Mouse (Mus musculus) myocyte (in vitro differentiated cells): ENCODE data around the gene Lrrc4.

Source experiments
- CEBPB ChIP-seq: IDR thresholded peaks from 2 replicates; pipeline ENCODE4 v1.6.1; 2011; ENCODE audit warnings: mild to moderate bottlenecking, moderate library complexity; ENCODE audit not compliant: poor library complexity, insufficient read depth, severe bottlenecking
- E2F4 ChIP-seq: IDR thresholded peaks from one replicate; pipeline ENCODE4 v1.6.1; 2011; ENCODE audit warnings: mild to moderate bottlenecking, control low read depth, moderate library complexity; ENCODE audit not compliant: insufficient read depth
- MAX ChIP-seq: IDR thresholded peaks from one replicate; pipeline ENCODE4 v1.6.1; 2011; ENCODE audit warnings: low read depth, mild to moderate bottlenecking, control low read depth
- MYOD1 ChIP-seq, 3 experiments: IDR thresholded peaks; one replicate each; pipeline ENCODE4 v1.6.1; 2011; ENCODE audit warnings: control low read depth in 2 of 3, low read depth in 2 of 3, mild to moderate bottlenecking in 2 of 3, moderate library complexity in 1 of 3; ENCODE audit not compliant: insufficient read length in 2 of 3, control insufficient read depth in 1 of 3
- MYOG ChIP-seq, 3 experiments: IDR thresholded peaks; one replicate each; pipeline ENCODE4 v1.6.1; 2011; ENCODE audit warnings: control low read depth in 2 of 3, low read depth in 2 of 3, mild to moderate bottlenecking in 2 of 3; ENCODE audit not compliant: insufficient read length in 2 of 3, control insufficient read depth in 1 of 3, insufficient read depth in 1 of 3
- POLR2A ChIP-seq: IDR thresholded peaks from one replicate; pipeline ENCODE4 v1.6.1; 2011; ENCODE audit warnings: low read depth, mild to moderate bottlenecking, control low read depth, moderate library complexity; ENCODE audit not compliant: insufficient read length
- POLR2AphosphoS2 ChIP-seq: IDR thresholded peaks from one replicate; pipeline ENCODE4 v1.6.1; 2011; ENCODE audit warnings: low read depth, control low read depth; ENCODE audit not compliant: insufficient read length
- REST ChIP-seq: IDR thresholded peaks from one replicate; pipeline ENCODE4 v1.6.1; 2011; ENCODE audit warnings: mild to moderate bottlenecking, control low read depth, moderate library complexity; ENCODE audit not compliant: insufficient read depth, insufficient read length
- SRF ChIP-seq: IDR thresholded peaks from one replicate; pipeline ENCODE4 v1.6.1; 2011; ENCODE audit warnings: low read depth; ENCODE audit not compliant: control insufficient read depth, insufficient read length
- TCF12 ChIP-seq: IDR thresholded peaks from one replicate; pipeline ENCODE4 v1.6.1; 2011; ENCODE audit warnings: mild to moderate bottlenecking, control low read depth; ENCODE audit not compliant: poor library complexity, insufficient read depth, severe bottlenecking
- TCF3 ChIP-seq: IDR thresholded peaks from one replicate; pipeline ENCODE4 v1.6.1; 2011; ENCODE audit warnings: low read depth, control low read depth; ENCODE audit not compliant: insufficient read length
- USF1 ChIP-seq: IDR thresholded peaks from one replicate; pipeline ENCODE4 v1.6.1; 2011; ENCODE audit warnings: low read depth, mild to moderate bottlenecking, control low read depth, moderate library complexity

GRCm38 (mm10) chr6:28678896-28679295, 152.7 kb downstream of the Lrrc4 start:
- TF ChIP-seq USF1 (no peak), MAX (no peak), E2F4 (no peak), POLR2AphosphoS2 (no peak), SRF (no peak), POLR2A (no peak), TCF12 (no peak), REST (no peak), MYOD1 (IDR thresholded peaks at IDR 0.05; ENCODE audit: control insufficient read depth in 1 of 3, insufficient read length in 2 of 3, low read depth in 2 of 3) (no peak), MYOG (IDR thresholded peaks at IDR 0.05; ENCODE audit: control insufficient read depth in 1 of 3, insufficient read depth in 1 of 3, insufficient read length in 2 of 3, low read depth in 2 of 3) (no peak), CEBPB (no peak), TCF3 (no peak)
